Mouse (Mus musculus) cerebellum, adult 2 months (tissue): ENCODE results near the gene Lpgat1.

Experiments used
- CTCF ChIP-seq: fragments of 200-500 bp; IDR thresholded peaks from 2 replicates; pipeline ENCODE4 v1.5.1; 2011; ENCODE audit warnings: low read depth, mild to moderate bottlenecking, control low read depth, low read length, moderate library complexity, borderline replicate concordance; ENCODE audit not compliant: insufficient read depth
- POLR2A ChIP-seq: fragments of 200-500 bp; IDR thresholded peaks from 2 replicates; pipeline ENCODE4 v1.6.1; 2011; ENCODE audit warnings: low read length, control low read depth, borderline replicate concordance; ENCODE audit not compliant: insufficient read depth

GRCm38 (mm10) chr1:191804747-191805146, 87.1 kb downstream of the Lpgat1 start:
- TF ChIP-seq POLR2A (no peak), CTCF (no peak)
